Comparison of ENCODE assay signal across 35 mouse cellular contexts in genomic region chr7:24116655-24117054, GRCm38 (mm10). TPM values are rescaled to one million over a fixed set of nuclear protein-coding genes. Genes with fewer than 3 reads are reported as not detected.
"Had no signal": no experiment of that assay in that cellular context is flagged by ENCODE, and none has a peak within 500 bp of the region (broad histone marks: within the 10 kb centered on the region; RNA-seq: fewer than 3 reads in every experiment).

No protein-coding gene starts in this region.

- H3K9ac ChIP-seq: heart, embryonic 12.5 days; heart, embryonic 13.5 days; heart, embryonic 15.5 days; hindbrain, embryonic 12.5 days; hindbrain, embryonic 13.5 days; hindbrain, embryonic 14.5 days; hindbrain, embryonic 15.5 days; intestine, embryonic 15.5 days; kidney, embryonic 15.5 days had no signal

- H3K27ac ChIP-seq: heart, embryonic 10.5 days; heart, embryonic 13.5 days; heart, embryonic 15.5 days; hindbrain, embryonic 10.5 days; hindbrain, embryonic 12.5 days; hindbrain, embryonic 13.5 days; hindbrain, embryonic 14.5 days; hindbrain, embryonic 15.5 days; hindbrain, postnatal 0 days; intestine, embryonic 15.5 days; kidney, embryonic 15.5 days; kidney, postnatal 0 days; layer of hippocampus, adult 2 months; left cerebral cortex, adult 2 months had no signal

- DNase-seq: heart, postnatal 10 days; heart, postnatal 14 days; heart, postnatal 36 days; heart, postnatal 4 days; kidney, adult 11 months; kidney, adult 18-20 months; kidney, adult 2 months; kidney, adult 8-10 months; kidney, postnatal 10 days; kidney, postnatal 14 days; kidney, postnatal 25 days; kidney, postnatal 36 days; kidney, postnatal 4 days; layer of hippocampus, adult 9-11 months; layer of hippocampus, postnatal 36 days had no signal

- H3K27me3 ChIP-seq: heart, embryonic 12.5 days; heart, embryonic 13.5 days; heart, embryonic 15.5 days; hindbrain, embryonic 12.5 days; hindbrain, embryonic 13.5 days; hindbrain, embryonic 15.5 days; intestine, embryonic 15.5 days; kidney, embryonic 15.5 days had no signal

- H3K4me1 ChIP-seq: intestine, embryonic 15.5 days had no signal

- H3K9me3 ChIP-seq: heart, embryonic 10.5 days; heart, embryonic 12.5 days; heart, embryonic 13.5 days; heart, embryonic 15.5 days; hindbrain, embryonic 12.5 days; hindbrain, embryonic 13.5 days; hindbrain, embryonic 15.5 days; intestine, embryonic 15.5 days; kidney, embryonic 15.5 days had no signal

- H3K36me3 ChIP-seq: heart, embryonic 10.5 days; heart, embryonic 15.5 days; hindbrain, embryonic 10.5 days; hindbrain, embryonic 12.5 days; intestine, embryonic 15.5 days; kidney, embryonic 15.5 days had no signal

- H3K4me3 ChIP-seq: heart, embryonic 10.5 days; heart, embryonic 12.5 days; heart, embryonic 13.5 days; heart, embryonic 15.5 days; hindbrain, embryonic 10.5 days; hindbrain, embryonic 12.5 days; hindbrain, embryonic 13.5 days; hindbrain, embryonic 15.5 days; intestine, embryonic 15.5 days; kidney, embryonic 15.5 days; layer of hippocampus, adult 2 months; left cerebral cortex, adult 2 months had no signal

- ATAC-seq: hindbrain, embryonic 16.5 days; hindbrain, postnatal 0 days; inflammation-experienced regulatory T-cells, adult 6 months; intestine, embryonic 15.5 days; intestine, embryonic 16.5 days; intestine, postnatal 0 days had no signal

RNA-seq across cellular contexts. Expression of gene Zfp114, which starts 58.2 kb away (rescaled TPM):
- polyA plus RNA-seq: large intestine, adult 2 months had no signal
